Mouse (Mus musculus) kidney, adult 2 months (tissue): ENCODE data around the gene Eme1. TPM values are rescaled to one million over a fixed set of nuclear protein-coding genes. Genes with fewer than 3 reads are reported as not detected.

ENCODE experiments used
- DNase-seq: peaks from one replicate; pipeline ENCODE4 v3.0.0; 2021
- H3K27ac ChIP-seq: fragments of 200-500 bp; 2 replicates; pipeline ENCODE4 v1.5.1; 2012; ENCODE audit warnings: low read depth, low read length, control low read depth, inconsistent platforms; ENCODE audit not compliant: insufficient read depth
- H3K27me3 ChIP-seq: fragments of 200-500 bp; replicated peaks from 2 replicates; pipeline ENCODE4 v1.6.1; 2012; ENCODE audit warnings: mild to moderate bottlenecking, moderate library complexity, low read length, inconsistent platforms; ENCODE audit not compliant: control insufficient read depth, insufficient read depth
- H3K36me3 ChIP-seq: fragments of 200-500 bp; 2 replicates; pipeline ENCODE4 v1.6.1; 2012; ENCODE audit warnings: mild to moderate bottlenecking, moderate library complexity, low read length, inconsistent platforms; ENCODE audit not compliant: control insufficient read depth, insufficient read depth
- H3K4me1 ChIP-seq: fragments of 200-500 bp; 2 replicates; pipeline ENCODE4 v1.6.1; 2011; ENCODE audit warnings: low read length; ENCODE audit not compliant: control insufficient read depth, insufficient read depth
- H3K4me3 ChIP-seq: fragments of 200-500 bp; 2 replicates; pipeline ENCODE4 v1.5.1; 2011; ENCODE audit warnings: mild to moderate bottlenecking, low read depth, low read length, control low read depth; ENCODE audit not compliant: insufficient read depth
- CTCF ChIP-seq: fragments of 200-500 bp; conservative IDR thresholded peaks from 2 replicates; pipeline ENCODE4 v1.5.1; 2011; ENCODE audit warnings: low read depth, mild to moderate bottlenecking, control low read depth, low read length, moderate library complexity, mixed read lengths; ENCODE audit not compliant: insufficient read depth, insufficient read length
- POLR2A ChIP-seq: fragments of 200-500 bp; IDR thresholded peaks from one replicate; pipeline ENCODE4 v1.6.1; 2011; ENCODE audit warnings: low read depth, low read length, control low read depth
- WGBS: fragments of 180-500 bp; shearing (Covaris S2); methylation state at CpG from one replicate; pipeline ENCODE4 v1.1.7; 2018; 5-methylcytosine and 5-hydroxymethylcytosine counted together
- polyA plus RNA-seq: library from polyadenylated mRNA; depleted of rRNA; stranded (reverse); fragments of >200 nt; gene quantifications from 2 replicates; pipeline ENCODE4 v1.2.3, GENCODE M21; 2012

Gene Eme1
- polyA plus RNA-seq, 1 experiment = 0.13 TPM

GRCm38 (mm10) chr11:94629199-94629883 is 24.4 kb downstream of the Eme1 start, which contains the start of gene Lrrc59:
Gene Lrrc59, plus strand, starts transcription at chr11:94629767.
- Histone ChIP-seq H3K4me3 (peak within 1 kb of the TSS; percentile 76), H3K4me1 (peaks cover 11% of the 10 kb centered on the region; the same call in 1 of the 2 replicates), H3K36me3 (no peaks in the 10 kb centered on the region), H3K27me3 (no peaks in the 10 kb centered on the region), H3K27ac (no peak within 1 kb of the TSS)
- 5% methylated on average over 41 of the region's 41 CpGs for WGBS
- TF ChIP-seq POLR2A = no peak
- peak; percentile 91 for TF ChIP-seq CTCF
- peak; percentile 95 for DNase-seq

DNA sequence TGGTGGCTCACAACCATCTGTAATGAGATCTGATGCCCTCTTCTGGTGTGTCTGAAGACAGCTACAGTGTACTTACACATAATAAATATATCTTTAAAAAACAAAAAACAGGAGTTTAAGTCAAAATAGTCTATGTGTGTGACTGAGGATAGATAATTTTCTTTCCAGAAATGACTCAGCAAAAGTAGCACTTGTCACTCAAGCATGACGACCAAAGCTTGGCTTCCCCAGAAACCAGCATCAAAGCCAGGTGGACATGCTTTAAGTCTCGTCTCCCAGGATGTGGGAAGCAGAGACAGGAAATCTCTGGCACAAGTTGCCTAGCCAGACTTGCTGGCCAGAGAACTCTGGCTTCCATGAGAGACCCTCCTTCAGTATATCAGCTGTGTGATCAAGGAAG is 31.6 kb downstream of the Eme1 start:
- Histone ChIP-seq H3K36me3 (no peaks in the 10 kb centered on the region), H3K27ac (no peak overlapping the region), H3K4me3 (no peak overlapping the region), H3K4me1 (peaks cover 6% of the 10 kb centered on the region; the same call in 1 of the 2 replicates), H3K27me3 (no peaks in the 10 kb centered on the region)
- DNase-seq = no peak
- no peak for TF ChIP-seq POLR2A
- no peak for TF ChIP-seq CTCF
- WGBS = 50% methylated on average over 2 of the region's 2 CpGs

GRCm38 (mm10) chr11:94621458-94621852 is 32.3 kb downstream of the Eme1 start:
- H3K36me3 ChIP-seq = no peaks in the 10 kb centered on the region
- peaks cover 6% of the 10 kb centered on the region; the same call in 1 of the 2 replicates for H3K4me1 ChIP-seq
- no peak for DNase-seq
- no peak overlapping the region for H3K27ac ChIP-seq
- TF ChIP-seq CTCF (no peak), POLR2A (no peak)
- H3K27me3 ChIP-seq = no peaks in the 10 kb centered on the region
- no peak overlapping the region for H3K4me3 ChIP-seq

DNA sequence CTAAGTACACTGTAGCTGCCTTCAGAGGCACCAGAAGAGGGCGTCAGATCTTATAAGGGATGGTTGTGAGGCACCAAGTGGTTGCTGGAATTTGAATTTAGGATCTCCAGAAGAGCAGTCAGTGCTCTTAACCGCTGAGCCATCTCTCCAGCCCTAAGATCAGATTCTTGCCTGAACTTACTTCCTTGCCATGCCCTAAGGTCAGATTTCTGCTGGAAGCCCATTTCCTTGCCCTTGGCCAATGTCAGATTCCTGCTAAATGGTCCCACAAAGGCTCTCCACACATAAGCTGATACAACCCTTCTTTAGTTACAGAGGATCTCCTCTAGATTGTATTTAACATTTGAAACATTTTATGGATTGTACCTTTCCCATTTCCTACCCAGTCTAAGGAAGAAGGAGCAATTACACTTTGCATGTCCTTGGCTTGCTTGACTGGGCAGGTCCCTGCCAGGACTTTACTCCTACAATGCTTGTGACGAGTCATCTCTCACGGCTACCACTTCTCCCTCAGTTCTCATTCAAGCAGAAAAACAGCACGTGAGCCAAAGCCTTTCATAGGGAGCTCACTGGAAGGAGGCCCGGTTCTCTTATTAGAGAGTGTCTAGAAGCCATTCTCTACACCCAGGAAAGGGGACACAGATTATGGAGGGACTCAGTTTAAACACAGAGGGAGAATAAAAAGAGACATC is 32.9 kb downstream of the Eme1 start:
- H3K36me3 ChIP-seq = no peaks in the 10 kb centered on the region
- no peaks in the 10 kb centered on the region for H3K27me3 ChIP-seq
- H3K4me1 ChIP-seq = peaks cover 6% of the 10 kb centered on the region; the same call in 1 of the 2 replicates
- peak; percentile 61 for DNase-seq
- TF ChIP-seq CTCF (no peak), POLR2A (no peak)
- WGBS = 36% methylated on average over 6 of the region's 6 CpGs
- no peak overlapping the region for H3K27ac ChIP-seq
- no peak overlapping the region for H3K4me3 ChIP-seq

DNA sequence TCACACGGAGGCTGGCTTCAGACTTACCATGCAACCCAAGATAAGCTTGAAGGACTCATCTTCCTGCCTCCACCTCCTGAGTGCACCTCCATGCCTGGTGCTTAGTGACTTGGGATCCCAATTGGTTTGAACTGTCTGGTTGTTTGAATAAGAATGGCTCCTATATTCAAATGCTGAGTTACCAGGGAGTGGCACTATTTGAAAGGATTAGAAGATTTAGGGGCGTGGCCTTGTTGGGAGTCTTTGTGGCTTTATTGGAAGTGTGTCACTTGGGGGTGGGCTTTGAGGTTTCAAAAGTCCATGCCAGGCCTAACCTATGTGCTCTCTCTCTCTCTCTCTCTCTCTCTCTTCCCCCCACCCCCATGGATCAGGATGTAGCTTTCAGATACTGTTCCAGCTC is 36.1 kb downstream of the Eme1 start:
- peaks cover 6% of the 10 kb centered on the region; the same call in 1 of the 2 replicates for H3K4me1 ChIP-seq
- no peak overlapping the region for H3K27ac ChIP-seq
- 91% methylated on average over 2 of the region's 2 CpGs for WGBS
- no peak for TF ChIP-seq CTCF
- TF ChIP-seq POLR2A = no peak
- no peak overlapping the region for H3K4me3 ChIP-seq
- no peaks in the 10 kb centered on the region for H3K36me3 ChIP-seq
- H3K27me3 ChIP-seq = no peaks in the 10 kb centered on the region
- no peak for DNase-seq

- no peak for DNase-seq
- Histone ChIP-seq H3K4me1 (peaks cover 2% of the 10 kb centered on the region; the same call in 1 of the 2 replicates), H3K4me3 (no peak overlapping the region), H3K36me3 (no peaks in the 10 kb centered on the region), H3K27me3 (no peaks in the 10 kb centered on the region), H3K27ac (no peak overlapping the region)
- TF ChIP-seq CTCF (no peak), POLR2A (no peak)
- 43% methylated on average over 4 of the region's 4 CpGs for WGBS
Observed at GRCm38 (mm10) chr11:94615494-94615893, 38.3 kb downstream of the Eme1 start.

- DNase-seq = no peak
- Histone ChIP-seq H3K27ac (no peak overlapping the region), H3K4me1 (peaks cover 2% of the 10 kb centered on the region; the same call in 1 of the 2 replicates), H3K4me3 (no peak overlapping the region), H3K36me3 (no peaks in the 10 kb centered on the region), H3K27me3 (no peaks in the 10 kb centered on the region)
- no peak for TF ChIP-seq CTCF
- no peak for TF ChIP-seq POLR2A
- WGBS = 48% methylated on average over 4 of the region's 4 CpGs
Observed at GRCm38 (mm10) chr11:94614603-94615002, 39.2 kb downstream of the Eme1 start.
